Mouse (Mus musculus): ENCODE results near the gene Gm10840. TPM values are rescaled to one million over a fixed set of nuclear protein-coding genes. Genes with fewer than 3 reads are reported as not detected.

Gene Gm10840
- polyA plus RNA-seq, 1 experiment = not detected

DNA sequence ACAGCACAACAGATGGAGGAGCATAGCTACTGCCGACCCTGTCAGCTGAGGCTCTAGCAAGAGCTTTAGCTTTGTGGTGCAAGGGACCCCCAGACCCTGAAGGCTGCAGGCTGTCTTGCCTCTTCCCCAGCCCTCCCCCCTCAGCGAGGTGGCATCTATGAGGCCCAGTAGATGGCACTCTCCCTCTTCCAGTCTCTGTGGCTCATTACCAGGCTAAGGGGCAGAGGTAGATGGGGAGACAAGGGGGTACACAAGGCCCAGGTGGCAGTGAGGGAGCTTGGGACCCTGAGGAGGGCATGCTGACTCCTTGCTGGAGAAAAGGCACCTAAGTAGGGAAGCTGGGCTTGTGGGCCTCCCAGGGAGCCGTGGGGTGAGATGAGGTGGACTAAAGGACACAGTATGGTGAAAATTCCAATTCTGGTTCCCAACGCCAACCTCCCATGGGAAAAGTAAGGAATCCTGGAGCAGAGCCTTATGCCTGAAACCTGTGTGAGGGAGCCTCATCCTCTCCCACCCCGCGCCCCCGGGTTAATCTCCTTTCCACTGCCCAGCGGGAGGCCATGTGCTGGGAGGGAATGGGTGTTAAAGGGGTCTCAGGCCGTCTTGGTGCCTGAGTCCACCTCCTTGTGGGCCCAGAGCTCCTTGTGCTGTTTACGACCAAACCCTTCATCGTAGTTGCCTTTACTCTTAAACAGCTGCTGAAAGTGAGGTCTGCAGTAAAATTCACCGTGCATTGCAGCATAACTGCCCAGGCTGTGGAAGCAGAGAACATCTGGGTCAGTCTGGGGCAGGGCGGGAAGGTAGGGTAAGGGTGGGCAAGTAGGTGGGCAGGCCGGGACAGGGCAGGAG lies 2.3 kb upstream of the Gm10840 start:
- TF ChIP-seq GATA1 (IDR thresholded peaks at IDR 0.05; ENCODE audit: low read length) = no peak

DNA sequence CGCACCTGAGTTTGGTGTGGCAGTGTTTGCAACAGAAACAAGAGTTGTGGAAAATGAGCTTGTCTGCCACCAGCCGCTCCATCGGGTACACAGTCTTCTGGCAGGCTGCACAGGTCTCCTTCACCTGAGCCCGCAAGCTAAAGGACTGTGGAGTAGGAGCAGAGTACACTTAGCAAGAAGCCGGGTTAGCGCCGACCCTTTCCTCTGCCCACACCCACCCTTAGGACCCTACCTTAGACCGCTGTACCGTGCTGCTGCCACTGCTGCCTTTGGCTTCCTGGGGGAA lies 1.8 kb upstream of the Gm10840 start:
- TF ChIP-seq GATA1 (IDR thresholded peaks at IDR 0.05; ENCODE audit: low read length) = no peak

DNA sequence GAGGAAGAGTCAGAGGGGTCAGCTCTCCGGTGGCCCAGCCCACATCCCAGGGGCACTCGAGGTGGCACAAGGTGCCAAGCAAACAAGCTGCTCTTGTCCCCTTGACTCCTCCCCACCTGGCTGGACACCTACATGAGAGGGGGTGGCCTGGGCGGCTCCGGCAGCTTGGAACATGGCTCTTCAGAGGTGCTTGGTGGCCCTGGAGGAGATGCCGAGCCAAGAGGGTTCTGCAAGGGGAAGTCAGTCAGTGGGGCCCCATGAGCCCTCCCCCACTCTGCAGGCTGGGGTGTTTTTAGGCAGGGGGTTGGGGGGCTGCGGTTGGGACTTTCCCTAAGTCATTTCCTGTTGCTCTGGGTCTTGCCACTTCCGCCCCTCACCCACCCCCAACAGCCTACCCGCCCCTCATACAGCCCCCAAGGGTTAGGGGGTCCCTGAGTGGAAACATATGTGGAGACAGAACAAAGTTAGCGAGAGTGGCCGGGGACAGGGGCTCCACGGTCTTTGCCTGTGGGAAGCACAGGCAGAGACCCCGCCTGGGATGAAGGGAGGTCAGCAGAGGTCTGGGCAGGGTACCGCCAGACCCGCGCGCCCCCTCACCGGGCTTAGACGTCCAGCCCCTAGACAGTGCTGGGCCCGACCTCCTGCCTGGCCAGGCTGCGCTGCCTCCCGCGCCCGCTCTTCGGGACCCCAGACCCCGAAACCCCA lies 1.3 kb upstream of the Gm10840 start:
- TF ChIP-seq GATA1 (IDR thresholded peaks at IDR 0.05; ENCODE audit: low read length) = no peak

DNA sequence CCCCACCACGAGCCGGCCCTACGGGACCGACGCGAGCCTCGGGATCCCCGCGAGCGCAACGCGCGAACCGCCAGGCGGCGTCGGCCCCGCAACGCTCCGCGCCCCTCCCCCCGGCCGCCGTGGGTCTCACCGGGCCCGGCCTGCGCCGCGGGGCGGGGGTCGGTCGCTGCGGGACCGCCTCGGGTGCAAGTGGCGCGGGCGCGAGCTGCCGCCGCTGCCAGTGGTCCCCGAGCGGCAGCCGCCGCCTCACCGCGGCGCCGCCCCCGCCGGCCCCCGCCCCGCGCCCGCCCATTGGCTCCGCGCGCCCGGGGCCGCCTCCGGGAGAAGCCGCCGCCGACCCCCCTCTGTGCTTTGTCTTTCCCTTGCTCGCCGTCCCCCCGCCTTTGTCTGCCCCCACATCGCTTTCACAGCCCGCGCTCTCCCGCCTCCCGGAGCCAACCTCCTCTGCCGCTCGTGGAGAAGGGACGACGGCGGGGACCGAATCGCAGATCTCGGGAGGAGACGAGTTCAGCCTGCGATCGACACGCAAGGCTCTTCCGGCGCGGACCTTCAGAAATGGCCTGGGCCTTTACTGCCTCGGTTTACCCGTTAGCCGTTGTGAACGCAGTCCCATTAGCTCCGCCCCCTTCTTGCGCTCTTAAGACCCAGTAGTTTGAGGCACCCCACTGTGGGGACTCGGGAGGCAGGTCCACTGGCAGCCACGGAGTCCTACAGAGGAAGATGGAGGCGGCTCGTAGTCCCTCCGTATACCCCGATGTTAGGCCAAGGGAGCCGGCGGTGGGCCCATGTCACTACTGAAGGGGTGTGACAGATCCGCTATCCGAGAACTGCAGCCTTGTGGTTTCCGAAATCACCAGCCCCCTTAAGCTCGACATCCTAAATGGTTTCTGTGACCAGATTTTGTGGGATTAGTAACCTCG lies 469 bp upstream of the Gm10840 start:
- TF ChIP-seq GATA1 (IDR thresholded peaks at IDR 0.05; ENCODE audit: low read length) = no peak

DNA sequence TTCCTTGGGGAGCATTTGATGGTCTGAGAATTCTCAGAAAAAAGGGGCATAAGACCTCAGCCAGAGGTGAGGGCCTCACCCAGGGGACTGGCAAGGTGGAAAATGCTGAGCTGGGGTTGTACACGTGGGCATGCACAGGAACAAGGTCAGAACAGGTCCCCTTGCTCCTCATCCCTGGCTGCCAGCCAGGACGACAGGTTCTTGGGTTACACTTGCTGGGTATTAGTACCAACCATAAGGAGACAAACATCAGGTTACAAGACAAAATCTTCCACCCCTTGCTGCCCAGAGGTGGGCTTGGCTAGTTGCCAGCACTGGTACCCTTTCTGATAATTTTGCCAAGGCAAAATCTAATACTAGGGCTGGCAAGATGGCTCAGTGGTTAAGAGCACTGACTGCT lies 1.6 kb downstream of the Gm10840 start:
- TF ChIP-seq GATA1 (IDR thresholded peaks at IDR 0.05; ENCODE audit: low read length) = no peak

DNA sequence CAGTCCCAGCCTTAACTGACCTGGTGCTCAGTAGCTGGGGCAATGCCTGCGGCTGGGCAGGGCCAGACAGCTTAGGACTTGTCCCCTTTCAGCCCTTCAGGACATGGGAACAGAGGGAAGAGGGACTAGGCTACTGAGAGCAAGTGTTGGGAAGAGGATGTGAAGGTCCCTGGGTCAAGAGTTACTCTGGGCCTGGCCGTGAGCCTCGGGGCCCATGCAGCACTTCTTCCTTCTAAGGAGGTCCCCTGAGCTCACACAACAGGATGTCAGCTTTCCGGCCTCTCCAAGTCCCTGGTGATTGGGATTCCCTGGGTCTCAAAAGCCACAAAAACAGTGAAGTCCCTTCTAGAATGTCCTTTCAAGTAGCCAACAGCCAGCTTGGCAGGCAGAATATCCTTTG lies 2.9 kb downstream of the Gm10840 start:
- TF ChIP-seq GATA1 (IDR thresholded peaks at IDR 0.05; ENCODE audit: low read length) = no peak

DNA sequence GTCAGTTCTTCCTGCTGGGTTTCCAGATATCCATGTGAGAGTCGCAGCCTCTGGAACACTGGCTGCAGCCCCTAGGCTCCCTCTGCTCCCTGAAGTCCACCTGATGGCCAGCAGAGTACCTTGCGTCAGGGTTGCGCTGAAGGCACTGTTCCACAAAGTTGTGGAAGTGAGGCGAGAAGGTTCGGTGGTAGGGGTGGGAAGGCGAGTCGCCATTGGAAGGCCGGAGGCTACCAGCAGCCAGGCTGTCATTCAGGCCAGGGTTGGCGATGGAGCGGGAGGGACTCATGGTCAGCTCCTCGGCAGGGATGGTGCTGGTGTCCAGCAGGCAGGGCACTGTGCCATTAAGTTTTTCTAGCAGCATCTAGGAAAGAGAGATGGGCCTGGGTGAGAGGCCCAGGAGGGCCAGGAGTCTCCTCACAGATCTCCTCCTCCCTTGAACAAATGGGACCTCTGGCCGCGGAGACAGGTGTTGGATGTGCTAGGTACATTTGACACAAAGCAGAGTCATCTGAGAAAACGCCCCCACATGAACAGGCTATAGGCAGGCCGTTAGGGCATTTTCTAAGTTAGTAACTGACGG lies 4.0 kb downstream of the Gm10840 start:
- no peak for TF ChIP-seq GATA1 (IDR thresholded peaks at IDR 0.05; ENCODE audit: low read length)

DNA sequence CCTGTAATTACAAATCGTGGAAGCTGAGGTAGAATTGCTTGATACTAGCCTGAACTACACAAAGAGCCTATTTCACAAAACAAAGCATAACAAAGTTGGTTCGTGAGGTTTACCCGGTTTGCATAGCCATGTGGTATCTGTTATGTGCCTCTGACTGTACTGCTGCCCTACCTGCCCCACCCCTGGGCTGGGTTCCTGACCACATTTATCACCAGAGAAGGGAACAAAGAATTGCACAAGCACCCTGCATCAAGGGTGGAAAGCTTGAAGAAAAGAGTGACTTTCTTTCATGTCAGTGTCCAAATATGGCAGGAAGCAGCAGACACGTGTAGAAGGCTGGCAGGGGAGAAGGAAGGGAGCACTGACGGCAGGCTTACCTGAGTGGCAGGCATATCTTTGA lies 6.8 kb downstream of the Gm10840 start:
- TF ChIP-seq GATA1 (IDR thresholded peaks at IDR 0.05; ENCODE audit: low read length) = no peak

DNA sequence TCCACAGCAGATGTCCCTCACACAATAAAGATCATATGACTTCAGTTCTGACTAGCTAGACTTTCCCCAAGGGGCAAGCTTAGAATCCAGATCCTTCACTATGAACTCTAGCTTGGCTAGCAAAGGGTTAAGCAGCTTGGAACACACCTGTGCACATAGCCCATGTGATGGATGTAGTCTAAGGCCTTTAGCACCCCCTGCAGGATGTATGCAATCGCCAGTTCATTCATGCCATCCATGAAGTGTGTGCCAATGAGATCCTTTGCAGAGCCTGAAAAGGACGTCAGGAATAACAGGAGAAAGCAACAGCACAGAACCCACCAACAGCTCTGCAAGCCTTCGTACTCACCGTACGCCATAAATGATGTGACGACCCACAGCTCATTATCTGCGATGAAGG lies 10.2 kb downstream of the Gm10840 start:
- no peak for TF ChIP-seq GATA1 (IDR thresholded peaks at IDR 0.05; ENCODE audit: low read length)

DNA sequence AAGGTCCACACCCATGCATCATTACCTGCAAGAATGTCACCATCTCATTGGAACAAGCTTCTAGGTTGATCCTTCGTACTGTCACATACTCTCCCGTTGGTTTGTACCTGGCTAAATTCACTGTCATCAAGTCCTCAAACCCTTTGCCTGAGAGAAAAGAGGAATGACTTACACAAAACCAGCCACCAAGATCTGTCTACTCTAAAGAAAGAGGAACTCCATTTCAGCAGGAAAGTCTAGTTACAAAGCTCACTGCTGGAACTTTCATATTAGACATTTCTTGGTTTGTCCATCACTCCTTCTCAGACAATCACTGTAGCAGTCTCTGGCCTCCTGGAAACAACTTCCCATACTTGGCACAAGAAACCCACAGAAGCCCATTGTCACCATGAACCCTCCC lies 12.6 kb downstream of the Gm10840 start:
- no peak for TF ChIP-seq GATA1 (IDR thresholded peaks at IDR 0.05; ENCODE audit: low read length)

DNA sequence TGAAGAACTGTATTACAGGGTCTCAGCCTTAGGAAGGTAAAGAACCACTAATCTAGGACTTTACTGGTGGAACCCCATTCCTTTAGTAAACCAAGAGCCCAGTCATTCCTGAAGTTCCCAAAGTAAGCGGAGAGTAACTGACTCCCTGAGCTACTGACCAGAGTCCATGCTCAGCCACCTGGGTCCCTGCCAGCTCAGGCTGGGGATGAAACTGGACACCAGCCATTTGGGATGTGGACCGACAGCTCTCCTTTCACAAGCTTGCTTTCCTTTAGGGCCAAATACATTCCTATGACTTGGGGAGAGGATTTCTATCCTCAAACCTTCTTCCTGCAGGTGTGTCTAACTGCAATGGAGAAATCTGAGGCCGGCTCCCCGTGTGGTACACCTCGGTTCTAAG lies 13.7 kb downstream of the Gm10840 start:
- no peak for TF ChIP-seq GATA1 (IDR thresholded peaks at IDR 0.05; ENCODE audit: low read length)

DNA sequence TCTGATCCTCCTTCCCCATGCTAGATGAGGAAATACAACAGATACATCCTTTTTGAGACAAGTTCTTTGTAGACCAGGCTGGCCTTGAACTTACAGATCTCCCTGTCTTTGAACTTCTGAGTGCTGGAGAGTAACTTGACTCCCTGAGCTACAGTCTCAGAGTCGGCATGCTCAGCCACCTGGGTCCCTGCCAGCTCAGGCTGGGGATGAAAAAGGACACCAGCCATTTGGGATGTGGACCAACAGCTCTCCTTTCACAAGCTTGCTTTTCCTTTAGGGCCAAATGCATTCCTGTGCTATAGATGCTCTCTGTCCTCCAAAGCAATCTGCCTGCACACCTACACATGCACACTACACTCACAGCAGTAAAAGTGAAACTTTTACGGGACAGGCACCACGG lies 14.4 kb downstream of the Gm10840 start:
- TF ChIP-seq GATA1 (IDR thresholded peaks at IDR 0.05; ENCODE audit: low read length) = no peak

DNA sequence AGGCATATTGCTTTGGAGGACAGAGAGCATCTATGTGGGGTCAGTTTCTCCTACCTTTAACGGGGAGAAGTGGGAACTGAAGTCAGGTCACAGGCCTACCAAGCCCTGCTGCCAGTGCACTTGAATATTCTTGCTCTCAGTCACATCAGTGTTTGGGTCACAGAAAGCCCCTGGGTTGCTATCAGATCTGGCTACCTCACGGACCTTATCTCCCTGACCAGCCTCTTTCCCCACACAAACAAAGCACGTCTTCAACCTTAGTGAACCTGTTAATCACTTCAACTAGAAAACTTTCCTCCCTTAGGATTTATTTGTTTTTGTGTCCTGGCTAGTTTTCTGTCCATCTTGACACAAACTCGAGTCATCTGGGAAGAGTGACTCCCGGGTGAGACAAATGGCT lies 15.7 kb downstream of the Gm10840 start:
- TF ChIP-seq GATA1 (IDR thresholded peaks at IDR 0.05; ENCODE audit: low read length) = peak; percentile 11

DNA sequence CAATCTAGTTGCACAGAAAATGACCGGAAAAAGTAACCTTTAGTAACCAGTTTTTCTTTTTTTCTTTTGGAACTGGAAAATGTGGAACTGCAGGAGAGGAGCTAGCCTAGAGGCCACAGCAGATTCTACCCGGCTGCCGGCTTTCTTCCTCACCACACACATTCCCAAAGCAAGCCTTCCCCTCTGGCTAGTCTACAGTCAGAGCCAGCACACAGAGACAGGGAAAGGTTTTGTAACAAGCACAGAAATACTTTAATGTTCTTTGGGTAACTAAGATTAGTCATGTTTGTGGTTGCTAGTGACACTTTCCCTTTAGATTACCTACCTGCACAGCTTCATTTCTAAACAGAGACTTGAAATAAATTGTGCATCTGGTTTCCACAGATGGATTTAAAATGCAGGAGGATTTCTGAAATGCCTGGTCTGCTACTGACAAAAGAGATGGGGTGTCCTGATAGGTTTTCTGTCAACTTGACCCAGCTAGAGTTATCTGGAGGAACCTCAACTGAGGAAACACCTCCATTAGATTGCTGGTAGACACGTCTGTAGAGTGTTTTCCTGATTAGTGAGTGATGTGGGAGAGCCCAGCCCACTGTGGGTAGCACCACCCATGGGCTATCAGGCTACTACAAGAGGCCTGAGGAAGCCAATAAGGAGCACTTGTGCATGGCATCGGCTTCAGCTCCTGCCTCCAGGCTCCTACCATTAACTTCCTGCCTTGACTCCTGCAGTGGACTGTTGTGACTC lies 17.6 kb downstream of the Gm10840 start:
- peak; percentile 81 for TF ChIP-seq GATA1 (IDR thresholded peaks at IDR 0.05; ENCODE audit: low read length)

All from G1E-ER4 (cell line).